Mouse (Mus musculus) urinary bladder, postnatal 36 days (tissue): ENCODE results near the gene Tm6sf2.
A peak's percentile ranks its signal among the peaks of the same experiment; 100 is the strongest.

Experiments used
- DNase-seq, 2 experiments: peaks; one replicate each; pipeline ENCODE4 v3.0.0; 2022; ENCODE audit warnings: low spot score in 2 of 2, mixed read lengths in 1 of 2

Tm6sf2 gene

GRCm38 (mm10) chr8:70089296-70089960, 16.7 kb downstream of the Tm6sf2 start:
- DNase-seq = no peak

DNA sequence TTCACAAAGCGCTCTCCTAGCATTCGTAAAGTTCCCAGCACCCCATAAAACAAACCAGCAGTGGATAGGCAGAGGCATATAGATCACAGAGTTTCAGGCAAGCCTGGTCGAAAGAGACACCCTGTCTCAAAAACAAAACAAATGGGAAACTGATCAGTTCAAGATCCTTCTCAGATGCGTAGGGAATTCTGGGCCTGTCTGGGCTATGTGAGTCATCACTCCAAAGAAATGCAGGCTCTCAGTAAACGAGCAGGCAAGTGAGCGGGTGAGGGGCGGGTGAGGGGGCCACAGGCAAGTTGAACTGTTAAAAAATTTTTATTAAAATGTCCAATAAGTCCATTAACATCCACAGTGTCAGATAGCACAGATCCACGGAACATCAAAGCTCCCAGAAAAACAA, 20.1 kb downstream of the Tm6sf2 start:
- no peak for DNase-seq

GRCm38 (mm10) chr8:70099276-70099675, 26.6 kb downstream of the Tm6sf2 start:
- DNase-seq = no peak

DNA sequence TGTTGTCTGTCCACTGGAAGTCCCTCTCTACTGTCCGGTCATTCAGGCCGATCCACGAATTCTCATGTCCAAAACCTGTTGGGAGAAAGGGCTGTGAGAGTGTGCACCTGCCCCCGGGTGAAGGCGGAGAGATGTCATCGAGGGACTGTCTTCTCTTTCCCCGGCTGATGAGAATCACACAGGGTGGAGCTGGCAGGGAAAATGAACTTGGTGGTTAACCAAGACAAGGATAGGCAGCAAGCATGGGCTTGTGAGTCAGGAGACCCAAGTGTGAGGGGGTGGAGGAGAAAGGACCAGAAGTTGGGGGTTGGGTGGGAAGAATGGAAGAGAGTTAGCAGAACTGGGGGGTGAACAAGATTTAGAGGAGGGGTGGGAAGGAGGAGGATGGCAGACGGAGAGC, 27.5 kb downstream of the Tm6sf2 start:
- no peak for DNase-seq

GRCm38 (mm10) chr8:70104506-70104905, 31.8 kb downstream of the Tm6sf2 start:
- peak in 1 of 2 experiments; percentile 25 for DNase-seq

- DNase-seq = no peak
These were observed 32.2 kb downstream of the Tm6sf2 start for GRCm38 (mm10) chr8:70104922-70105321.

DNA sequence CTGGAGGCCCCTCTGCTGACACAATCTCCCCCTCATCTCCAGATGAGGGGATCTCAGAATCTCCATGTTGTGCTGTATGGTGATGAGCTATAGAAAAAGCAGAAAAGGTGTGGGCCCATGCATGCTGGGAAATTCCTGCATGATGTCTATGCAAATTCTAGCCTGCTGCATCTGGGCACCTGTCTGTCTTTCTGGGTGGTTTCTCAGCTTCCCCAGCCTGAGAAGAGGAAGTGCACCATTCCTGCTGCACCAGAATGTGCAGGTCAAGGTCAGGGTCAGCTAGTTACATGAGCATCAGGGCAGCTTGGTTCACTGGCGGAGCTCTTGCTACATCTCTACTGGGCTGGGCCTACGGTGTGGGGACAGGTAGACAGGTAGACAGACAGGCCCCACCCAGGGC, 37.7 kb downstream of the Tm6sf2 start:
- no peak for DNase-seq

DNA sequence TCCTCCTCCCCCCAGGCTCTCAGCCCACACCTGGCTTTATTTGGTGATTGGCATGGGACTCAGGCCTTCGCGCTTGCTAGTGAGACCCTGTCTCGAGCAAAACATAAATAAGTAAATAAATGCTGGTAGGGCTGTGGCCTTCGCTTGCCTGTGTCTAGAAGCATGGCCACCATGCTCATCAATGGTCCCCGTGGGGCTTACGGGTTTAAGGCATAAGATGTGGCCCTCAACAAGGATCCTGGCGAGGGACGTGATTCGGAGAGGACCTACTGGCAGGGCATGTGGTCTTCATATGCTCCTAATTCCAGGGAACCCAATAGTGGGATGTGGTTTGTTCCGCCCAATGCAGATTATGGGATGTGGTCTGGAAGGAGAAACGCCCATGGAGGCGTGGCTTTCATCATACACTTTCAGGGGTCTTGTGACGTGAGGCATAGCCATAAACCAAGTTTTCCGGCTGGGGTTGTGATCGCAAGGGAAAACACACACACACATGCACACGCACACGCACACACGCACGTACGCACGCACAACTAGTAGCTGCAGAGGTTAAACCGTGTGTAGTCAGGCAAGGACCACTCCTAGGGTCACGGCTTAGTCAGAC, 38.6 kb downstream of the Tm6sf2 start:
- DNase-seq = no peak

DNA sequence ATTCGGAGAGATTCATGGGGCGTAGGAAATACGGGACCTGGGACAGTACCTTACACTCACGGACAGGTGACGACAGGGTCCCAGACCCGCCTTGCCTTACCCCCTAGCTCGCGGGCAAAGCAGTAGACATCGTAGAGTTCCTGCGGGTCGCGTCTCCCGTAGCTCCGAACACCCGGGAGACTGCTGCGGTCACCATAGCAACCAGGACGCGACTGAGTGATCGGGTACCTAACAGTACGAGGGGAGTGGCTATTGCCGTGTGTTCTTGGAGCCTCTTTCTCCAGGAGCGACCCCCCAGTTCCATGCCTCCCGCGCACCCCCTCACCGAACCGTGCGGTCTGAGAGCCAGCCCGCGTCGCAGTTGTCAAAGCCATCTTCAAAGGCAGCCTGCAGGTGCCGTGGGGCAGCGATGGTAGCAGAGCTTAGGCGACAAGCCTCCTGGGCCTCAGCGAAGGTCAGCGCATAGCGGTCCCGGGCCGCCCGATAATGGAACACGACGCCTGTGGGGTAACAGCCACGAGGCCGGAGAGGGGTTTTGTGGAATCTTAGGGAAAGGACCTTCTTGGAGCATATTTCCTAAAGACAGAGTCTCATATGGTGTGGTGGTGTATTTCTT, 39.8 kb downstream of the Tm6sf2 start:
- no peak for DNase-seq

DNA sequence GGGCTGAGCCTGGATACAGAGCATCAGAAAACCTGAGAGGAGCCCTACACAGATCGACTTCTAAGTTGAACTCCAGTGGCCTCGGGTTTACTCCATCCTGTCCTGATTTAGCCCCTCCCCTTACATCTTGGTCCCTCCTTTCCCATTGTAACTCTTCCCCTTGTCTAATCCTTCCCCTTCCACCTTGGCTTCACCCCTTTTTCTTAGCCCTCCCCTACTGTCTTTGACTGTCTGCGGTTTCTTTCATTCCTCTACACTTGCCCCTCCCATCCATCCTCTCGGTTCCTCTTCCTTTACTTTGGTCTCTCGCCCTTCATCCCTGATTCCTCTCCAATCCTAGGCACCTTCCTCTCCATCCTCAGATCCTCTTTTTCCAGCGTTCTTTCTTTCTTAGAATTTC, 41.8 kb downstream of the Tm6sf2 start:
- DNase-seq = no peak

DNA sequence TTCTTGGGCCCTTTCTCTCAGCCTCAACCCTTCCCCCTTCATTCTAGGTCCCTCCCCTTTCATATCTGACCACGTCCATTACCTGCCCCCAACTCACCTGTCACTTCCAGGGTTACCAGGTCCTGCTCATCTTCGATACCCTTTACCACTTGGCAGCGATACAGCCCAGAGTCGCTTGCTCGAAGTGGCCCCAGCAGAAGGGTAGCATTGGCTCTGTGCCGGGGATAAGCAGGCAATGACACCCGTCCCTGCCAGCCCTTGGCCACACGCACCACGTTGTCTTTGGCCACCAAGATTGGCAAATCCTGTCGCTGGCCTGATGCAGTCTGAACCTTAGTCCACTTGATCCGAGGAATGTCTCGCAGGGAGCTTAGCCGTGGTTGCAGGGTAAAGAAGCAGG, 42.2 kb downstream of the Tm6sf2 start:
- no peak for DNase-seq

GRCm38 (mm10) chr8:70117611-70118010, 44.9 kb downstream of the Tm6sf2 start:
- no peak for DNase-seq

GRCm38 (mm10) chr8:70118726-70119700, 46.3 kb downstream of the Tm6sf2 start:
- no peak for DNase-seq

DNA sequence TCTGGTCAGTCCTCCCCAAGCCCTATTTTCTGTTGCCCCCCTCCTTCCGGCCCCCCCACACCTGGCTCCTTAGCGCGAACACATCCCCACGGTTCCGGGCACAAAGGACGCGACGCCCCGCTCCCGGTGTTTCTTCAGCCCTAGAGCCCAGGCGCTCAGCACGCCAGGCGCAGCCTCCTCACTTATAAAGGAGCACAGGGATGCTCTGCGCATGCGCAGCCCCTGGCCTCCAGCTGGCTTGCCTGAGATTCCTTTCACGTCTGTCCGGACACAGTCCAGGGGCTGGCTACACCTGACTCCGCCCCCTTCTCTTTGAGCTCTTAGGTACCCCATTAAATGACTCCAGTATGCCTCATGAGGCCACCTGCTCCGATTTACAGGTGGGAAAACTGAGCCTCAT, 47.9 kb downstream of the Tm6sf2 start, which contains the start of gene Ncan:
Gene Ncan (minus strand): TSS at position 207 of the 400 bp plus-strand sequence.
- no peak for DNase-seq

DNA sequence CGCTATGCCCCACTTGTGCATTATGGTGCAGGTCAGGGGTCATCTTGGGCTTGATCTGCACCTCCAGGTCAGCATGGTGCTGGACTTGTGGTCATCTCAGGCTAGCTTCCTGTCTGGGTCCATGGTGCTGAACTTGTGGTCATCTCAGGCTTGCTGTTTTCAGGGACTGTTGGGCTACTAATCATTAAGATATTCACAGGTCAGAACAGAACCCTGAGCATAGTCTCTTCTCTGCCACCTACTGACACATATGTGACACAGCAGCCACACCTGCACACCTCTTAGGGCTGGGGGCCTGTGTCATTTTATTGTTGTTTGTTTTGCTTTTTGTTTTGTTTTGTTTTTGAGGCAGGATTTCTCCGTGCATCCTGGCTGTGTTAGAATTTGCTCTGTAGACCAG, 50.1 kb downstream of the Tm6sf2 start:
- no peak for DNase-seq

DNA sequence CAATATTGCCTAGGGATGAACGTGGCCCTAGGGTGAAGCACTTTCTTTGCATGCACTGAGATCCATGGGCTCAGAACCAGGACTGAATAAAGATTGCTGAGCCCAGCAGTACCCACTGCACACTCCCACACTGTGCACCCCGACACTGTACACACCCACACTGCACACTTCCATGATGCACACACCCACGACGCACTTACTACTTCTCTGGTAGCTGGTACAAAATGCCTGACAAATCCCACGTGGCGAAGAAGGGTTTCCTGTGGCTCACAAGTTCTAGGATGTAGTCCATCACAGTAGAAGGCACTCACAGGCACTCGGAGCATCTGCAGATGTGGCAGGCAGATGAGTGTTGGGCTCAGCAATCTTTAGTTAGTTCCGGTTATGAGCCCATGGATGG, 52.3 kb downstream of the Tm6sf2 start:
- no peak for DNase-seq

GRCm38 (mm10) chr8:70128435-70128834, 55.7 kb downstream of the Tm6sf2 start:
- peak in 1 of 2 experiments; percentile 47 for DNase-seq

DNA sequence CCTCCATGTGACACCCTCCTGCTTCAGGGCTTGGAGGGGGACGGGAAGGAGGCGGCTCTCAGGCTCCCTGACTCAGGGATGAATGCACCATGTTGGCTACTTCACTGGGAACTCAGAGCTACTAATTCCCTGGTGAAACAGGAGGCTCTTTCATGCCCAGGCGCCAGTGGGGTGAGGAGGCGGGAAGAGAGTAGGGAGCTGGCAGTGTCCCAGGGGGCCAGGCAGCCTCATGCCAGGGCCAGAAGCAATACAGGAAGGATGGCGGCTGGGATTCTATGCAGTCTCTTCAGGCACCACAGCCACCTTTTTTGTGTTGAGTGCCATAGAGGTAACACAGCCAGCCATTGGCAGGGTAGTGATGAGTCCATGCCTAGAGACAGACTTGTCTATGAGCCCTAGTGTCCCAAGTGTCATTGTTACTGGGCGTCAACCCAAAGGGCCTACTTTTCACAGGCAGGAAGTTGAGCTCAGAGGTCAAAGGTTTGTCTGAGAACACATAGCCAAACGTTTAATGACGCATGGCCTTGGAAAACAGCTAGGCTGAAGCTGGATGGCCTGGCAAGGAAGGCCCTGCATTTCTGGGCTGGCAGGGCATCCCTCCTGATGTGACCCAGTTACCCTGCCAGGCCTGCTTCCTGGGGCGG, 56.7 kb downstream of the Tm6sf2 start:
- peak in 1 of 2 experiments; percentile 29 for DNase-seq
